Mouse (Mus musculus): Measurements from ENCODE around the gene Clybl. TPM values are rescaled to one million over a fixed set of nuclear protein-coding genes. Genes with fewer than 3 reads are reported as not detected.

Gene Clybl
- polyA plus RNA-seq, 1 experiment = 1.0 TPM

GRCm38 (mm10) chr14:122379996-122380395 is 198.5 kb downstream of the Clybl start:
- Histone ChIP-seq H3K4me3 (replicated peaks) (no peak overlapping the region), H3K27me3 (ENCODE audit: control insufficient read depth) (no peaks in the 10 kb centered on the region), H3K36me3 (ENCODE audit: control insufficient read depth) (no peaks in the 10 kb centered on the region), H3K4me1 (ENCODE audit: control insufficient read depth) (no peaks in the 10 kb centered on the region), H3K9me3 (ENCODE audit: control insufficient read depth, low read length) (no peaks in the 10 kb centered on the region)
- no peak for TF ChIP-seq TAL1 (IDR thresholded peaks at IDR 0.05; ENCODE audit: low read length)
- TF ChIP-seq GATA1 (IDR thresholded peaks at IDR 0.05; ENCODE audit: low read length) = no peak

DNA sequence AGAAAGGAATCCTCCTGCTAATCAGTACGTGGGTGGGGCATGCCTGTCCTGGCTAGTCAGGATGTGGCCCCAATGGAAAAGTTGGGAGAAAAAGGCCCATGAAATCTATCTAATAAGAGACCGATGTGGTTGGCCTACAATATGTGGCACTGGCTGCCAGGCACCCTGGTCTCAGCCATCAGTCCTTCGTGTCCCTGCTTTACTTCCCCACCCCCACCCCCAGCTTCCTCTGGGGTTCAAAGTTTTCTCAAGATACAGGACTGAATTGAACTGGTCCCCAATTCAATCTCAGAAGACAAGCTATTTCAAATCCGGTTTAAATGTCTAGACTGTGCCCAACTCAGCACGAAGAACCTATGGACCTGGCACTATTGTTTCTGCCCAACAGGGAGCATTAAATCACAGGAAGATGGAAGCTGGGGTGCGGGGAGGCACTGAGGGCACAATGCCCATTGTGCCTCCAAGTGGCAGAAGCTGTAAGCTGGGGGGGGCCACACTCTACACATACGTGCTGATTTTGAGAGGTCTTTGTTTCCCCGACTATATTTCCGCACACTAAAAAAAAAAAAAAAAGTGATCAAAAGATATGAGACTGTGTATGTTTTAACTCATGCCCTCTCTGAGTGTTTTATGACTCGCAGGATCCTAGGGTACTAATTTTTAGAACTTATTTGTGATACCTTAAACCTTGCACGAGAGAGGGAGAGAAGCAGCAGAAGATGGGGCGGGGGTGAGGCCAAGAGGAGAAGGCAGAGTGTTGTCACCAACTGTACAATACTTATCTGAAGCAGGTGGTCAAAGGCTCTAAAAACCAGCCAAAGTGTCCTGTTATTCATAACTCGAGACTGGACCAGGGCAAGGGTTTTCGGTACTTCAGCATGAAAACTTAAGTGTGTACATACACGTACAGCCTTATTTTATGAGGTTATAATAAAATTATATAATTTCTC is 199.7 kb downstream of the Clybl start:
- H3K4me3 ChIP-seq (replicated peaks) = no peak overlapping the region
- no peaks in the 10 kb centered on the region for H3K9me3 ChIP-seq (ENCODE audit: control insufficient read depth, low read length)
- H3K4me1 ChIP-seq (ENCODE audit: control insufficient read depth) = no peaks in the 10 kb centered on the region
- no peaks in the 10 kb centered on the region for H3K36me3 ChIP-seq (ENCODE audit: control insufficient read depth)
- TF ChIP-seq TAL1 (IDR thresholded peaks at IDR 0.05; ENCODE audit: low read length) (no peak), GATA1 (IDR thresholded peaks at IDR 0.05; ENCODE audit: low read length) (no peak)
- no peaks in the 10 kb centered on the region for H3K27me3 ChIP-seq (ENCODE audit: control insufficient read depth)

DNA sequence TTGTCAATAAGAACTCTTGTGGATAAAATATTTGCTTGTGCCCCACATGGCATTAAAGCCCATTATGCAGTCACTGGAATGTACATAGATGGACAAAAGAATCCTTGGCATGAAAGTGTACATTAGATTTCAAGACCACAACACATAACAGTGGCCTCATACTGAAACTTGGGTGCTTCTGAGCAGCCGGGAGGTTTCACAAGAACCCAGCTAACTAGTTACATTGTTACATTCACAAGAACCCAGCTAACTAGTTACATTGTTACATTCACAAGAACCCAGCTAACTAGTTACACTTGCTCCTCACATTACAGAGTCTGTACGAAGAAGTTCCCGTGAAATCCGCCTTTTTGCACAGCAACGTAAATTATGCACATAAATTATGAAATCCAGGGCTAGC is 200.8 kb downstream of the Clybl start:
- H3K36me3 ChIP-seq (ENCODE audit: control insufficient read depth) = no peaks in the 10 kb centered on the region
- TF ChIP-seq TAL1 (IDR thresholded peaks at IDR 0.05; ENCODE audit: low read length) (no peak), GATA1 (IDR thresholded peaks at IDR 0.05; ENCODE audit: low read length) (no peak)
- no peaks in the 10 kb centered on the region for H3K4me1 ChIP-seq (ENCODE audit: control insufficient read depth)
- H3K27me3 ChIP-seq (ENCODE audit: control insufficient read depth) = no peaks in the 10 kb centered on the region
- H3K4me3 ChIP-seq (replicated peaks) = no peak overlapping the region
- H3K9me3 ChIP-seq (ENCODE audit: control insufficient read depth, low read length) = no peaks in the 10 kb centered on the region

DNA sequence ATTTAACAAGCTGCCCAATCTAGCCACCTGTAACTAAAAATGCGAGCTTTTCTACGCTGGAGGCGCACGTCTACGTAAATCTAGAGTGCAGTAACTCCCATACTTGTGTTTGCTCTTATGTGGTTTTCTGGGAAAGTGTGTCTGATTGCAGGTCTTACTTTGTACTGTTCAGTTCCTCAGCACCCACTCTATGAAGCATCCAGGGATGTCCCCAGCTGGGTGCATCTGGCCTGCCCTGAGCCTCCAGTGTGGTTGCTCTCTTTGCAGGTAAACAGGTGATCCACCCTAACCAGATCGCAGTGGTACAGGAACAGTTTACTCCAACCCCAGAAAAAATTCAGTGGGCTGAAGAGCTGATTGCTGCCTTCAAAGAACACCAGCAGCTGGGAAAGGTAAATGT is 202.4 kb downstream of the Clybl start:
- TF ChIP-seq TAL1 (IDR thresholded peaks at IDR 0.05; ENCODE audit: low read length) = no peak
- TF ChIP-seq GATA1 (IDR thresholded peaks at IDR 0.05; ENCODE audit: low read length) = no peak
- H3K4me3 ChIP-seq (replicated peaks) = no peak overlapping the region
- no peaks in the 10 kb centered on the region for H3K36me3 ChIP-seq (ENCODE audit: control insufficient read depth)
- H3K4me1 ChIP-seq (ENCODE audit: control insufficient read depth) = no peaks in the 10 kb centered on the region
- H3K9me3 ChIP-seq (ENCODE audit: control insufficient read depth, low read length) = no peaks in the 10 kb centered on the region
- no peaks in the 10 kb centered on the region for H3K27me3 ChIP-seq (ENCODE audit: control insufficient read depth)

DNA sequence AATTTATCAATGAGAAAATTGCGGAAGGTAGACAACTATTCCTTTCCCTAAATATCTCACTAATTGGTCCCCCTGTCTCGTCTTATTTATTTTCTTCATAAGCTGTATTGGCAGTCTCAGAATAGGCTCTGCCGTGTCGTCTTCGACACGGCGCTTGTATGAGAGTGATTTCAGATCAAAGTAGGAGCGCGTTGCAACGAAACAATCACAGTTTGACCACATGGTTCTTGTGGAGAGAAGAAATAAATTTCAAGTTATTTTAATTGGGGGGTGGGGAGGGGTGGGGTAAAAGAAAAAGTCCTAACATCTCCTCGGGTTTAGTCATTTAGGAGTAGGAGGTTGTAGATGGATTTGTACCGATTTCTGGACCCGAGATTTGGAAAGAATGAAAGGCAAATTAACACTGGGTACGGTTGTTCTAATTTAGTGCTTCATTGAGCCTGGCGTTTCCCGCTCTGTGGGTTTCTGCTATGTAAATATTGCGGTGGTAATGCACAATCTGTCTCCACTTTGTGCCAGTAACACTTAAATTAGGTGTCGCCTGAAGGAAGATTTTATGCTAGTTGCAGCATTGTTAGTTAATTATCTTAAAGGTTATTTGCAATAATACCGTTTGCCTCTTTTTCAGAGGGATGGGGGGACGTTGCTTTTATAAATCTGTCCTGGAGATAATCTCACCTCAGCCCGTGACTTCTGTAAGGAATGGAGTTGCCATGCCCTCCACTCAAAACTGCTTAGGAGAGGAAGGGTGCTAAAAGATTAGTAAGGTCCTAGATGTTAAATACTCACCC is 203.1 kb downstream of the Clybl start:
- H3K4me3 ChIP-seq (replicated peaks) = no peak overlapping the region
- no peaks in the 10 kb centered on the region for H3K27me3 ChIP-seq (ENCODE audit: control insufficient read depth)
- H3K4me1 ChIP-seq (ENCODE audit: control insufficient read depth) = no peaks in the 10 kb centered on the region
- H3K36me3 ChIP-seq (ENCODE audit: control insufficient read depth) = no peaks in the 10 kb centered on the region
- TF ChIP-seq GATA1 (IDR thresholded peaks at IDR 0.05; ENCODE audit: low read length) (no peak), TAL1 (IDR thresholded peaks at IDR 0.05; ENCODE audit: low read length) (no peak)
- no peaks in the 10 kb centered on the region for H3K9me3 ChIP-seq (ENCODE audit: control insufficient read depth, low read length)

GRCm38 (mm10) chr14:122385238-122385534 is 203.7 kb downstream of the Clybl start:
- H3K4me3 ChIP-seq (replicated peaks) = no peak overlapping the region
- H3K36me3 ChIP-seq (ENCODE audit: control insufficient read depth) = no peaks in the 10 kb centered on the region
- no peaks in the 10 kb centered on the region for H3K27me3 ChIP-seq (ENCODE audit: control insufficient read depth)
- H3K9me3 ChIP-seq (ENCODE audit: control insufficient read depth, low read length) = no peaks in the 10 kb centered on the region
- no peak for TF ChIP-seq TAL1 (IDR thresholded peaks at IDR 0.05; ENCODE audit: low read length)
- TF ChIP-seq GATA1 (IDR thresholded peaks at IDR 0.05; ENCODE audit: low read length) = no peak
- H3K4me1 ChIP-seq (ENCODE audit: control insufficient read depth) = no peaks in the 10 kb centered on the region

GRCm38 (mm10) chr14:122385758-122386157 is 204.3 kb downstream of the Clybl start:
- no peaks in the 10 kb centered on the region for H3K4me1 ChIP-seq (ENCODE audit: control insufficient read depth)
- H3K36me3 ChIP-seq (ENCODE audit: control insufficient read depth) = no peaks in the 10 kb centered on the region
- no peaks in the 10 kb centered on the region for H3K27me3 ChIP-seq (ENCODE audit: control insufficient read depth)
- no peaks in the 10 kb centered on the region for H3K9me3 ChIP-seq (ENCODE audit: control insufficient read depth, low read length)
- no peak for TF ChIP-seq GATA1 (IDR thresholded peaks at IDR 0.05; ENCODE audit: low read length)
- no peak for TF ChIP-seq TAL1 (IDR thresholded peaks at IDR 0.05; ENCODE audit: low read length)
- H3K4me3 ChIP-seq (replicated peaks) = no peak overlapping the region

GRCm38 (mm10) chr14:122386281-122387130 is 205.0 kb downstream of the Clybl start:
- Histone ChIP-seq H3K9me3 (ENCODE audit: control insufficient read depth, low read length) (no peaks in the 10 kb centered on the region), H3K4me1 (ENCODE audit: control insufficient read depth) (no peaks in the 10 kb centered on the region)
- TF ChIP-seq GATA1 (IDR thresholded peaks at IDR 0.05; ENCODE audit: low read length) = no peak
- no peak for TF ChIP-seq TAL1 (IDR thresholded peaks at IDR 0.05; ENCODE audit: low read length)

More at GRCm38 (mm10) chr14:122386281-122387130, 205.0 kb downstream of the Clybl start:
- Histone ChIP-seq H3K4me3 (replicated peaks) (no peak overlapping the region), H3K27me3 (ENCODE audit: control insufficient read depth) (no peaks in the 10 kb centered on the region), H3K36me3 (ENCODE audit: control insufficient read depth) (no peaks in the 10 kb centered on the region)

All from erythroblast, embryonic 14.5 days (primary cell).